Mouse (Mus musculus): ENCODE results near the gene Cnot6l.

DNA sequence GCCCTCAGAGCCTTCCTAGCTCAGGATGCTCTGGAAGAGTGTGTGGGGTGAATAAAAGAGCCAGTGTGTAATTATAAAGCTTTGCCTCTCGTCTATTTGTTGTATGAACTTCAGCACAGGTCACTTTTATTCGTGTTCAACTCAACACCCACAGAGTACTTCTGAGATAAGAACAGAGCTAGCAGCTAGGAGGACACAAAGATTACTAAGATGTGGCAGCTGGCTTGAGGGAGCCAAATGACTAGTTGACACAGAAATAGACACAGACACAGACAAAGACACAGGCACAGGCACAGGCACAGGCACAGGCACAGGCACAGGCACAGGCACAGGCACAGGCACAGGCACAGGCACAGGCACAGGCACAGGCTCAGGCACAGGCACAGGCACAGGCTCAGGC lies 20.0 kb upstream of the Cnot6l start:
- no peak for TF ChIP-seq POLR2A (IDR thresholded peaks at IDR 0.05; ENCODE audit: control insufficient read depth, low read depth, low read length)
- TF ChIP-seq CTCF (IDR thresholded peaks at IDR 0.05; ENCODE audit: control insufficient read depth, insufficient read depth, insufficient replicate concordance, low read depth, low read length): no peak
